Mouse (Mus musculus): Measurements from ENCODE around the gene Ccdc6. TPM values are rescaled to one million over a fixed set of nuclear protein-coding genes. Genes with fewer than 3 reads are reported as not detected.
A peak's percentile ranks its signal among the peaks of the same experiment; 100 is the strongest.

Ccdc6 gene
- total and polyA plus RNA-seq, 3 experiments: 25.4 to 143 (median 42.0) TPM

DNA sequence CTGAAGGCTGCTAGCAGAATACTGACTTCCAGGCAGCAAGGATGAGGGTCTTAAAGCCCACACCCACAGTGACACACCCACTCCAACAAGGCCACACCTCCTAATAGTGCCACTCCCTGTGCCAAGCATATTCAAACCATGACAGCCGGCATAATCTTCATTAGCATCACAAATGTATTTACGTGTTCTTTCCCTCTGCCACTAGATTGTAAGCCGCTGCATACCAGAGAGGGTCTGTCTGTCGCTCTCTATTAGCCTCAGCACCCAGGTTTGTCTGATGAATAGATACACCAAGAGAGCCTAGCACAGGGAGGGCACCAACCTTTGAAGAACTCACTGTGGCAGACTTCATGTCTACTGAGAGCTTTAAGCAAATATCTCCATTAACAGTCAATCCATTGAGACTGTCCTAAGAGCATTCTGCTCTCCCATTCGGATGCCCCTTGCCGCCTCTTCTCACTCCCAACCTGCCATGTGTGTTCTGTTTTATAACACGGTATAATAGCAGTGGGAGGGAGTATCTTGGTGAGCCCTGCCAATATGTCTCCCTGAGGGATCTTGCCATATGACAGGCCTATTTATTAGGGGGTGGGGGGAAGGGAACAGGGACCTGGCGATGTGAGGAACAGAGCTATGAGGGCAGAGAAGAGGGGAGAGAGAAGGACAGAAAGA, 30.3 kb upstream of the Ccdc6 start:
- no peak overlapping the region for H3K4me3 ChIP-seq (ENCODE audit: control insufficient read depth in 1 of 2, insufficient read depth in 1 of 2, low read depth in 2 of 2, low read length in 2 of 2)
- no peaks in the 10 kb centered on the region for H3K27me3 ChIP-seq (ENCODE audit: control insufficient read depth in 1 of 2, insufficient read depth in 2 of 2, low read length in 2 of 2)
- no peaks in the 10 kb centered on the region for H3K4me1 ChIP-seq (ENCODE audit: control insufficient read depth in 1 of 2, insufficient read depth in 2 of 2, low read length in 2 of 2)
- H3K9ac ChIP-seq (ENCODE audit: control insufficient read depth, low read depth, low read length, poor library complexity, severe bottlenecking): no peak overlapping the region
- TF ChIP-seq ZKSCAN1 (IDR thresholded peaks at IDR 0.05; ENCODE audit: low read depth, low read length) (no peak), ZNF384 (IDR thresholded peaks at IDR 0.05; ENCODE audit: low read depth, low read length) (no peak), E2F4 (IDR thresholded peaks at IDR 0.05; ENCODE audit: borderline replicate concordance, low read depth, low read length) (no peak), MXI1 (IDR thresholded peaks at IDR 0.05; ENCODE audit: low read depth, low read length) (no peak), MAFK (IDR thresholded peaks at IDR 0.05; ENCODE audit: borderline replicate concordance, low read depth, low read length) (no peak), MYB (IDR thresholded peaks at IDR 0.05; ENCODE audit: low read depth, low read length) (no peak), POLR2A (IDR thresholded peaks at IDR 0.05; ENCODE audit: control insufficient read depth in 1 of 2, insufficient read depth in 1 of 2, low read depth in 1 of 2, low read length in 2 of 2, poor library complexity in 1 of 2) (no peak), RAD21 (IDR thresholded peaks at IDR 0.05; ENCODE audit: low read depth, low read length) (no peak), HCFC1 (IDR thresholded peaks at IDR 0.05; ENCODE audit: low read depth, low read length) (no peak), ZC3H11A (IDR thresholded peaks at IDR 0.05; ENCODE audit: low read depth, low read length) (no peak), MEF2A (IDR thresholded peaks at IDR 0.05; ENCODE audit: extremely low read depth, insufficient replicate concordance, low read depth, low read length, poor library complexity, severe bottlenecking) (no peak), NRF1 (IDR thresholded peaks at IDR 0.05; ENCODE audit: insufficient read depth, low read depth, low read length, poor library complexity, severe bottlenecking) (no peak), NELFE (IDR thresholded peaks at IDR 0.05; ENCODE audit: low read depth, low read length) (no peak), TBP (IDR thresholded peaks at IDR 0.05; ENCODE audit: low read depth, low read length) (no peak), MAX (IDR thresholded peaks at IDR 0.05; ENCODE audit: low read length) (no peak), MYC (IDR thresholded peaks at IDR 0.05; ENCODE audit: low read depth, low read length) (no peak), GATA1 (IDR thresholded peaks at IDR 0.05; ENCODE audit: low read depth, low read length) (no peak)
- H3K79me2 ChIP-seq (ENCODE audit: control insufficient read depth, insufficient read depth, low read length, poor library complexity): no peaks in the 10 kb centered on the region
- no peaks in the 10 kb centered on the region for H3K9me3 ChIP-seq (replicated peaks; ENCODE audit: insufficient read depth, low read length)
- no peak for DNase-seq (ENCODE audit: low read depth, low spot score)
- H3K36me3 ChIP-seq (ENCODE audit: control insufficient read depth in 1 of 2, insufficient read depth in 2 of 2, low read length in 2 of 2): no peaks in the 10 kb centered on the region
- H3K27ac ChIP-seq (ENCODE audit: control insufficient read depth, low read depth, low read length): no peak overlapping the region

DNA sequence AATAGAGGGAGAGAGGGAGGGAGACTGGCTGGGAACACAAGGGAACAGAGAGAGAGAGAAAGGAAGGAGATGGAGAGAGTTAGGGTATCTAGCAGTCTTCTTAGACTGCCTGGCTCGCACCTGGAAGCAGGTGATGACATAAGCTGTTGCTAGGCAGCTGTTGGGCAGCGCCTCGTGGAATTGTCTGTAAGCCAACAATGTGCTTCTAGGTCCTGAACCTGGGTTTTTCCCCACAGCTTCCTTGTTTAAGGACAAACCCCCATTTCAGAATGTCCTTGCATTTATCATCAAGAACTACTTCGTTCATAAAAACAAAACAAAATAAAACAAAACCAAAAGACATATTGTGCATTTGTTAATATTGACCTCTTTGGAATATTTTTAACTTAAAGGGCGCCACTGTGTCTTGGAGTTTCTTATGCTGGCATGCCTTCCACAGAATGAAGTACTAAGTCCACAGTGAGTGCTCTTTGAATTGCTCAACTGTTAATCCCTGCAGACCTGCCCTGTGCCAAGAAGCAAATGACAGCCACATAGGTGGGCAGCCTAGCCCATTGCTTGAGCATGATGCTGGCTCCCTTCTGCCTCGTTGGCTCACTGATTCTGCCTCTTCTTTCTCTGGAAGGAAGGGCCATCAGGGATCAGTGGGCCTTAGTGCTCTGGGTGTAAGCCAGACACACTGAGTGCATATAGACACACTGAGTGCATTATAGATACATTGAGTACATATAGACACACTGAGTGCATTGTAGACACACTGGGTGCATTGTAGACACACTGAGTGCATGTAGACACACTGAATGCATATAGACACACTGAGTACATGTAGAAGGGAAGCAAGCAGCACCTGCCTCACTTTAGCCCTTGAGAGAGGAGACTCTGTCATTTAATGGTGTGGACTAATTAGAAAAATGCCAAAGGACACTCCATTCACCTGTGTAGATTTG, 29.5 kb upstream of the Ccdc6 start:
- Histone ChIP-seq H3K27me3 (ENCODE audit: control insufficient read depth in 1 of 2, insufficient read depth in 2 of 2, low read length in 2 of 2) (no peaks in the 10 kb centered on the region), H3K4me3 (ENCODE audit: control insufficient read depth in 1 of 2, insufficient read depth in 1 of 2, low read depth in 2 of 2, low read length in 2 of 2) (no peak overlapping the region), H3K9me3 (replicated peaks; ENCODE audit: insufficient read depth, low read length) (no peaks in the 10 kb centered on the region), H3K36me3 (ENCODE audit: control insufficient read depth in 1 of 2, insufficient read depth in 2 of 2, low read length in 2 of 2) (no peaks in the 10 kb centered on the region), H3K4me1 (ENCODE audit: control insufficient read depth in 1 of 2, insufficient read depth in 2 of 2, low read length in 2 of 2) (no peaks in the 10 kb centered on the region), H3K79me2 (ENCODE audit: control insufficient read depth, insufficient read depth, low read length, poor library complexity) (no peaks in the 10 kb centered on the region), H3K9ac (ENCODE audit: control insufficient read depth, low read depth, low read length, poor library complexity, severe bottlenecking) (no peak overlapping the region), H3K27ac (ENCODE audit: control insufficient read depth, low read depth, low read length) (no peak overlapping the region)
- TF ChIP-seq ZKSCAN1 (IDR thresholded peaks at IDR 0.05; ENCODE audit: low read depth, low read length) (peak; percentile 75; the same call in 1 of the 2 replicates), ETS1 (IDR thresholded peaks at IDR 0.05; ENCODE audit: low read depth, low read length) (no peak)
- DNase-seq (ENCODE audit: low read depth, low spot score): no peak
